Mouse (Mus musculus): Measurements from ENCODE around the gene Poc1a. TPM values are rescaled to one million over a fixed set of nuclear protein-coding genes. Genes with fewer than 3 reads are reported as not detected.

The Poc1a gene
- total RNA-seq (2014; fragmentation: Nextera tagmentation) (29.1 and 48.1 TPM in 2 replicates), total RNA-seq (2017) (28.1 and 40.0 TPM in 2 replicates)

GRCm38 (mm10) chr9:106280808-106281544 is at the start of gene Poc1a:
Gene Poc1a (plus strand): TSS chr9:106281061.
- peak; percentile 94 for ATAC-seq (replicated peaks; ENCODE audit: low FRiP score, low TSS enrichment, poor library complexity, severe bottlenecking)

GRCm38 (mm10) chr9:106231220-106231619 is 49.6 kb upstream of the Poc1a start:
- no peak for ATAC-seq (replicated peaks; ENCODE audit: low FRiP score, low TSS enrichment, poor library complexity, severe bottlenecking)

GRCm38 (mm10) chr9:106231816-106232215 is 49.0 kb upstream of the Poc1a start:
- ATAC-seq (replicated peaks; ENCODE audit: low FRiP score, low TSS enrichment, poor library complexity, severe bottlenecking), result no peak

GRCm38 (mm10) chr9:106232956-106233355 is 47.9 kb upstream of the Poc1a start:
- no peak for ATAC-seq (replicated peaks; ENCODE audit: low FRiP score, low TSS enrichment, poor library complexity, severe bottlenecking)

- no peak for ATAC-seq (replicated peaks; ENCODE audit: low FRiP score, low TSS enrichment, poor library complexity, severe bottlenecking)
These were observed 46.9 kb upstream of the Poc1a start for GRCm38 (mm10) chr9:106233953-106234352.

- no peak for ATAC-seq (replicated peaks; ENCODE audit: low FRiP score, low TSS enrichment, poor library complexity, severe bottlenecking)
These were observed 45.5 kb upstream of the Poc1a start for GRCm38 (mm10) chr9:106235194-106235830.

GRCm38 (mm10) chr9:106236156-106236817 is 44.6 kb upstream of the Poc1a start:
- no peak for ATAC-seq (replicated peaks; ENCODE audit: low FRiP score, low TSS enrichment, poor library complexity, severe bottlenecking)

- ATAC-seq (replicated peaks; ENCODE audit: low FRiP score, low TSS enrichment, poor library complexity, severe bottlenecking), result no peak
These were observed 44.0 kb upstream of the Poc1a start for GRCm38 (mm10) chr9:106236818-106237211.

GRCm38 (mm10) chr9:106237401-106237800 is 43.5 kb upstream of the Poc1a start:
- no peak for ATAC-seq (replicated peaks; ENCODE audit: low FRiP score, low TSS enrichment, poor library complexity, severe bottlenecking)

GRCm38 (mm10) chr9:106237878-106238277 is 43.0 kb upstream of the Poc1a start:
- ATAC-seq (replicated peaks; ENCODE audit: low FRiP score, low TSS enrichment, poor library complexity, severe bottlenecking), result no peak

GRCm38 (mm10) chr9:106241541-106242164 is 39.2 kb upstream of the Poc1a start:
- ATAC-seq (replicated peaks; ENCODE audit: low FRiP score, low TSS enrichment, poor library complexity, severe bottlenecking), result no peak

- ATAC-seq (replicated peaks; ENCODE audit: low FRiP score, low TSS enrichment, poor library complexity, severe bottlenecking), result no peak
These were observed 37.9 kb upstream of the Poc1a start for GRCm38 (mm10) chr9:106242813-106243488.

GRCm38 (mm10) chr9:106249550-106249949 is 31.3 kb upstream of the Poc1a start:
- ATAC-seq (replicated peaks; ENCODE audit: low FRiP score, low TSS enrichment, poor library complexity, severe bottlenecking), result no peak; the same call in 1 of the 2 replicates

GRCm38 (mm10) chr9:106250245-106250644 is 30.6 kb upstream of the Poc1a start:
- no peak for ATAC-seq (replicated peaks; ENCODE audit: low FRiP score, low TSS enrichment, poor library complexity, severe bottlenecking)

GRCm38 (mm10) chr9:106251066-106251465 is 29.8 kb upstream of the Poc1a start:
- ATAC-seq (replicated peaks; ENCODE audit: low FRiP score, low TSS enrichment, poor library complexity, severe bottlenecking), result no peak

- ATAC-seq (replicated peaks; ENCODE audit: low FRiP score, low TSS enrichment, poor library complexity, severe bottlenecking), result no peak
These were observed 26.9 kb upstream of the Poc1a start for GRCm38 (mm10) chr9:106254001-106254400.

GRCm38 (mm10) chr9:106258412-106258811 is 22.4 kb upstream of the Poc1a start:
- no peak for ATAC-seq (replicated peaks; ENCODE audit: low FRiP score, low TSS enrichment, poor library complexity, severe bottlenecking)

GRCm38 (mm10) chr9:106258990-106259389 is 21.9 kb upstream of the Poc1a start:
- ATAC-seq (replicated peaks; ENCODE audit: low FRiP score, low TSS enrichment, poor library complexity, severe bottlenecking), result peak; percentile 28

GRCm38 (mm10) chr9:106261058-106261457 is 19.8 kb upstream of the Poc1a start:
- 0 out of 2 replicates have a peak, but pooled peaks have one; percentile 14 for ATAC-seq (replicated peaks; ENCODE audit: low FRiP score, low TSS enrichment, poor library complexity, severe bottlenecking)

Data from megakaryocyte-erythroid progenitor cell, adult 5-6 weeks (primary cell).